Mouse (Mus musculus): ENCODE data around the gene Gm21936.
"Not testable (repeated sequence)": the region's sequence is repeated elsewhere in the genome, so short reads cannot be mapped to it uniquely, and the experiment has no call there.

The Gm21936 gene

DNA sequence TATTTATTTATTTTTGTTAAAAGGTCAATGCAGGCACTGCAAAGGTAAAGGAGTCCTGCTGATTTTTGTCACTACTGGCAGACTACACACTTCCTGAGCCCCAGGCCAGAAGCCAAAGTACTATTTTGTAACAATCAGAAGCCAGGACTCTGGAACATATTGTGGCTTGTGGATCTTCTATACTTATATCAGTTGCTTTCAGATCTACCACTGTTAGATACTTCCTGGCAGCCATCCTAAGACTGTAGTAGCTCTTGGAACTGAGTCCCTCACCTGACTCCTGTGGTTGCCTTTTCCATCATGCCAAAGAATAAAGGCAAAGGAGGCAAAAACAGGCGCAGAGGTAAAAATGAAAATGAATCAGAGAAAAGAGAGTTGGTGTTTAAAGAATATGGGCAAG, at the start of gene Gm21936:
Gm21936 (plus strand) TSS at position 301 of the 400 bp plus-strand sequence.
- not testable (repeated sequence) for DNase-seq (ENCODE audit: low spot score)

DNA sequence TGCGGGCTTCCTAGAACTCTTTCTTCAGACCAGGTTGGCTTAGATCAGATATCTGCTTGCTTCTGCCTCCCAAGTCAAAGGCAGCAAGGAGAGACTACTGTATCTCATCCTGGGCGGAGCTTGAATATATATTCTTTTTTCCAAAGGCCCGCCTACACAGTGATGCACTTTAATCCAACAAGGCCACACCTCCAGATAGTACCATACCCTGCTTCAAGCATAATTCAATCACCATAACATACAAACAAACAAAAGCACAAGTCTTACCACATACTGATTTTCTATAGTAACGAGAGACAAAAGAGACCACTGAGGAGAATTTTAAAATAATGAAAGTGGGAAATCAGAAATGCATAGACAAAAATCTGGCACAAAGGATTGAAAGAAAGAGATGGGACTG, 19.7 kb upstream of the Gm21936 start, which contains the start of gene Gm21319:
Gm21319 (minus strand) TSS at position 101 of the 400 bp plus-strand sequence.
- DNase-seq (ENCODE audit: low spot score), result not testable (repeated sequence)

DNA sequence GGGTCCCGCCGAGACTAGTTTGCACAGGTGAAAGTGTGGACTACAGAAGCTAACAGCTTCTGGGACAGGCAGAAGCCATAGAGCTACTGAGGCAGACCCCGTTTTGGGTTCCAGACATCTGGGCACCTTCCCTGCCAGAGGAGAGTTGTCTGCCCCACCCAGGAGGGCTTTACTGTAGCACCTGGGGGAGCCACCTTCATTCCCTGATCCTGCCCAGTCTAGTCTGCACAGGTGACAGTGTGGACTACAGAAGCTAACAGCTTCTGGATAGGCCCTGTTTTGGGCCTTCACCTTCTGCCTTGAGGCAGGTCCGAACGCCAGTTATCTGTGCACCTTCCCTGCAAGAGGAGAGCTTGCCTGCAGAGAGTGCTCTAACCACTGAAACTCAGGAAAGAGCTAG, 2.7 kb downstream of the Gm21936 start:
- not testable (repeated sequence) for DNase-seq (ENCODE audit: low spot score)

DNA sequence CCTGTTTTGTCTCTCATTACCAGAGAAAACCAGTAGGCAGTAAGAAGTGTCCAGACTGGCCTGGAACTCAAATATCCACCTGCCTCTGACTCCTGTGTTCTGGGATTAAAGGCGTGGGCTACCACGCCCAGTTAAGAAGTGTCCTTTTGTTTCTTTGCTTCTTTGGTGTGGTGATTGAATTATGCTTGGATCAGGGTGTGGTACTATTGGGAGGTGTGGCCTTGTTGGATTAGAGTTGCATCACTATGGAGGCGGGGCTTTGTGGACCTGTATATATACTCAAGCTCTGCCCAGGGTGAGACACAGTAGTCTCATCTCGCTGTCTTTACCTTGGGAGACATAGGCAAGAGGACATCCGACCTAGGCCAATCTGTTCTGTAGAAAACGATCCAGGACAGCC, 21.0 kb downstream of the Gm21936 start, which contains the start of gene BB287469:
BB287469 (plus strand) TSS at position 301 of the 400 bp plus-strand sequence.
- not testable (repeated sequence) for DNase-seq (ENCODE audit: low spot score)

DNA sequence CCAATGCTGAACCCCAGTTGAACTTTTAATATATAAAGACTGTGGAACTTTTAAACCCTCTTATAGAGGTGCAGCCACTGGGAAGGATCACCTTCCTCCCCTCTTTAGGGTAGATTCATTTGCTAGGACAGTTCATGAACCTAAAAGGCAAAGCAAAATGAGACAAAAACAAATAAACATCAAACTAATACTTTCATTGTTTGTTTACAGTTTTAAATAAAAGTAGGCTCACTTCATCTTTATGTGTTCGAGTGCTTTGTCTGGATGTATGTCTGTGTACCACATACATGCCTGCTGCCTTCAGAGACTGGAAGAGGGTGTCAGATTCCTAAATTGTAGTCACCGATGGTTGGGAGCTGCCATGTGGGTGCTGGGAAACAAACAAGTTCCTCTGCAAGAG, 46.9 kb downstream of the Gm21936 start, which contains the start of gene Gm2001:
Gm2001 (minus strand) TSS at position 101 of the 400 bp plus-strand sequence.
- not testable (repeated sequence) for DNase-seq (ENCODE audit: low spot score)

Data from lung, postnatal 25 days (tissue).